In genomic region chr13:111807596-111808386, GRCm38 (mm10) we compare ENCODE assay signal across 8 mouse cellular contexts. TPM values are rescaled to one million over a fixed set of nuclear protein-coding genes. Genes with fewer than 3 reads are reported as not detected.
A peak's percentile ranks its signal among the peaks of the same experiment; 100 is the strongest.
DNase-seq lines count a peak whose midpoint lies in the region; ATAC-seq lines count a peak whose summit lies in the region.

No protein-coding gene starts in this region.

- WGBS in hindbrain, embryonic 16.5 days = under 1% methylated on average over 49 of the region's 79 CpGs

- peak overlapping the region; percentile 96 for H3K4me3 ChIP-seq in hindbrain, embryonic 16.5 days (ENCODE audit: low read length)

- peak overlapping the region; percentile 98 for H3K27ac ChIP-seq in hindbrain, embryonic 16.5 days (ENCODE audit: low read depth, low read length)

- peak; percentile 60 to 86 for DNase-seq in adrenal gland, adult (ENCODE audit: inconsistent age in 2 of 2, low spot score in 1 of 2)
- DNase-seq in adrenal gland, postnatal 4 days (ENCODE audit: low spot score in 2 of 2) = no peak
- peak; percentile 54 for DNase-seq in R1 (ENCODE audit: low read depth, low spot score)
- peak; percentile 63 to 68 for DNase-seq in spleen, postnatal 10 days (ENCODE audit: low spot score in 2 of 2)
- no peak for DNase-seq in right cerebral cortex, postnatal 14 days

- H3K36me3 ChIP-seq in hindbrain, embryonic 16.5 days (ENCODE audit: control insufficient read depth, insufficient read depth, low read length) = no peaks in the 10 kb centered on the region

- H3K9ac ChIP-seq in hindbrain, embryonic 16.5 days (ENCODE audit: low read depth, low read length) = peak overlapping the region; percentile 94

- no peaks in the 10 kb centered on the region for H3K9me3 ChIP-seq in hindbrain, embryonic 16.5 days (ENCODE audit: control insufficient read depth, low read length)

- no peaks in the 10 kb centered on the region for H3K27me3 ChIP-seq in hindbrain, embryonic 16.5 days (replicated peaks; ENCODE audit: control insufficient read depth, insufficient read depth, low read length)

- H3K4me1 ChIP-seq in hindbrain, embryonic 16.5 days (ENCODE audit: control insufficient read depth, insufficient read depth, low read depth, low read length) = peaks cover 29% of the 10 kb centered on the region

- ATAC-seq in erythroblast, adult 5-6 weeks (replicated peaks; ENCODE audit: low FRiP score, poor library complexity, severe bottlenecking) = peak; percentile 17; the same call in 1 of the 2 replicates
- ATAC-seq in hindbrain, embryonic 16.5 days = peak; percentile 18
- ATAC-seq in megakaryocyte, adult 5-6 weeks (ENCODE audit: poor library complexity, severe bottlenecking) = peak; percentile 36

- peak overlapping the region; percentile 67 for H3K4me2 ChIP-seq in hindbrain, embryonic 16.5 days (ENCODE audit: low read length)

RNA-seq across cellular contexts. Expression of gene Map3k1, which starts 1.0 kb away (rescaled TPM):
- total RNA-seq in adrenal gland, postnatal 4 days (2021) = 10 to 100 TPM; 82.1 to 87.5 TPM
- total RNA-seq in erythroblast, adult 5-6 weeks (2015; ENCODE audit: low replicate concordance) = 29.0 and 36.7 TPM in 2 replicates
- 40.0 and 79.6 TPM in 2 replicates for total RNA-seq in erythroblast, adult 5-6 weeks (2017; ENCODE audit: low replicate concordance)
- polyA plus RNA-seq in hindbrain, embryonic 16.5 days (2015; fragmentation: Nextera tagmentation; extraction: Ambion mirVana) = 12.1 and 13.5 TPM in 2 replicates
- total RNA-seq in megakaryocyte, adult 5-6 weeks (2015) = 61.5 and 62.2 TPM in 2 replicates
- total RNA-seq in megakaryocyte, adult 5-6 weeks (2017) = 74.4 and 92.6 TPM in 2 replicates

Comparison
In these comparisons a context has a peak if more than half of its experiments do, and no peak if none do; other contexts are left out.
1. DNase-seq: peak in adrenal gland, adult (2 of 2), R1 (single experiment) and spleen, postnatal 10 days (2 of 2); none in adrenal gland, postnatal 4 days (0 of 2) and right cerebral cortex, postnatal 14 days (single experiment).
2. Peak in every context shown above with its lines, with median percentiles within 50 percentile points of each other: ATAC-seq.